Mouse (Mus musculus) bone marrow macrophage, adult 2 months (primary cell): ENCODE results near the gene Efna3.

Experiments used
- CTCF ChIP-seq: IDR thresholded peaks from 2 replicates; pipeline ENCODE4 v1.5.1; 2012; ENCODE audit warnings: low read depth, mild to moderate bottlenecking, low read length, moderate library complexity
- POLR2A ChIP-seq: IDR thresholded peaks from 2 replicates; pipeline ENCODE4 v1.6.1; 2012; ENCODE audit warnings: mild to moderate bottlenecking, low read depth, low read length, borderline replicate concordance

GRCm38 (mm10) chr3:89270051-89270755 is 52.6 kb downstream of the Efna3 start, which contains the start of gene Slc50a1:
- no peak for TF ChIP-seq CTCF
- no peak for TF ChIP-seq POLR2A
